38 mouse cellular contexts compared by ENCODE assay signal in genomic region chr2:148861693-148862092, GRCm38 (mm10). TPM values are rescaled to one million over a fixed set of nuclear protein-coding genes. Genes with fewer than 3 reads are reported as not detected.
DNase-seq lines count a peak whose midpoint lies in the region; ATAC-seq and TF ChIP-seq lines count a peak whose summit lies in the region.
"Had no signal": no experiment of that assay in that cellular context is flagged by ENCODE, and none has a peak within 500 bp of the region (broad histone marks: within the 10 kb centered on the region; RNA-seq: fewer than 3 reads in every experiment).

No protein-coding gene starts in this region.

- TF ChIP-seq EP300 in heart, postnatal 0 days (IDR thresholded peaks at IDR 0.05; ENCODE audit: low read depth): no peak
- TF ChIP-seq EP300 in lung, postnatal 0 days (IDR thresholded peaks at IDR 0.05): 0 out of 2 replicates have a peak, but pooled peaks have one; percentile 15

- no peaks in the 10 kb centered on the region for H3K36me3 ChIP-seq in heart, embryonic 12.5 days
- no peaks in the 10 kb centered on the region for H3K36me3 ChIP-seq in heart, postnatal 0 days (replicated peaks; ENCODE audit: control insufficient read depth, insufficient read depth, low read length)
- no peaks in the 10 kb centered on the region for H3K36me3 ChIP-seq in lung, postnatal 0 days (ENCODE audit: insufficient read depth, low read length)
- H3K36me3 ChIP-seq: hindbrain, embryonic 12.5 days; midbrain, embryonic 12.5 days had no signal

- no peak overlapping the region for H3K4me3 ChIP-seq in heart, embryonic 12.5 days
- H3K4me3 ChIP-seq in heart, postnatal 0 days (ENCODE audit: low read depth, low read length): no peak overlapping the region
- no peak overlapping the region for H3K4me3 ChIP-seq in lung, postnatal 0 days (ENCODE audit: low read depth, low read length)
- H3K4me3 ChIP-seq in cortical plate, adult 2 months (ENCODE audit: insufficient read depth, low read length): no peak overlapping the region
- H3K4me3 ChIP-seq: forebrain, embryonic 13.5 days; hindbrain, embryonic 12.5 days; megakaryocyte, embryonic 14.5 days; midbrain, embryonic 12.5 days had no signal

- no peak overlapping the region for H3K4me2 ChIP-seq in heart, embryonic 12.5 days
- no peak overlapping the region for H3K4me2 ChIP-seq in heart, postnatal 0 days (ENCODE audit: low read depth, low read length)
- no peak overlapping the region for H3K4me2 ChIP-seq in lung, postnatal 0 days (replicated peaks; ENCODE audit: low read depth, low read length)
- H3K4me2 ChIP-seq: forebrain, embryonic 13.5 days; hindbrain, embryonic 12.5 days; midbrain, embryonic 12.5 days had no signal

- H3K4me1 ChIP-seq in heart, embryonic 12.5 days (replicated peaks): peaks cover 22% of the 10 kb centered on the region
- peaks cover 24% of the 10 kb centered on the region for H3K4me1 ChIP-seq in heart, postnatal 0 days (ENCODE audit: control insufficient read depth, insufficient read depth)
- H3K4me1 ChIP-seq in lung, postnatal 0 days (ENCODE audit: insufficient read depth, low read depth, low read length): no peaks in the 10 kb centered on the region
- H3K4me1 ChIP-seq in cortical plate, adult 2 months (ENCODE audit: control insufficient read depth, insufficient read depth, low read length): peaks cover 1% of the 10 kb centered on the region; the same call in 1 of the 2 replicates
- H3K4me1 ChIP-seq: hindbrain, embryonic 12.5 days; midbrain, embryonic 12.5 days had no signal

- DNase-seq in heart, adult 11 months: peak; percentile 94
- DNase-seq in heart, postnatal 0 days (ENCODE audit: low spot score): no peak
- DNase-seq in heart, postnatal 4 days: no peak
- DNase-seq in lung, postnatal 0 days (ENCODE audit: low spot score): no peak
- no peak for DNase-seq in lung, postnatal 14 days
- no peak for DNase-seq in cerebellum, postnatal 14 days
- DNase-seq: adrenal gland, adult 2 months; adrenal gland, postnatal 36 days; cerebellum, postnatal 25 days; kidney, postnatal 14 days; liver; lung, adult 2 months; lung, postnatal 36 days had no signal

- no peak for TF ChIP-seq POLR2A in cortical plate, adult 2 months (IDR thresholded peaks at IDR 0.05; ENCODE audit: extremely low read depth, insufficient read depth, low read length)

- no peaks in the 10 kb centered on the region for H3K9me3 ChIP-seq in heart, embryonic 12.5 days (replicated peaks)
- no peaks in the 10 kb centered on the region for H3K9me3 ChIP-seq in heart, postnatal 0 days (replicated peaks; ENCODE audit: control insufficient read depth, low read length)
- H3K9me3 ChIP-seq in lung, postnatal 0 days (ENCODE audit: low read length): no peaks in the 10 kb centered on the region
- H3K9me3 ChIP-seq: forebrain, embryonic 13.5 days; hindbrain, embryonic 12.5 days; megakaryocyte, embryonic 14.5 days; midbrain, embryonic 12.5 days had no signal

- H3K27me3 ChIP-seq in heart, embryonic 12.5 days (replicated peaks): no peaks in the 10 kb centered on the region
- no peaks in the 10 kb centered on the region for H3K27me3 ChIP-seq in heart, postnatal 0 days (ENCODE audit: control insufficient read depth, insufficient read depth, low read length)
- no peaks in the 10 kb centered on the region for H3K27me3 ChIP-seq in lung, postnatal 0 days (replicated peaks; ENCODE audit: insufficient read depth, low read length)
- H3K27me3 ChIP-seq: forebrain, embryonic 13.5 days; hindbrain, embryonic 12.5 days; megakaryocyte, embryonic 14.5 days; midbrain, embryonic 12.5 days had no signal

- TF ChIP-seq CTCF in heart, postnatal 0 days (IDR thresholded peaks at IDR 0.05; ENCODE audit: low read depth): no peak
- TF ChIP-seq CTCF in lung, postnatal 0 days (IDR thresholded peaks at IDR 0.05): no peak
- no peak for TF ChIP-seq CTCF in cortical plate, adult 2 months (IDR thresholded peaks at IDR 0.05; ENCODE audit: extremely low read depth, insufficient read depth, low read length)

- no peak for ATAC-seq in heart, embryonic 12.5 days (ENCODE audit: insufficient number of reproducible peaks, low FRiP score)
- no peak for ATAC-seq in heart, postnatal 0 days (ENCODE audit: insufficient read depth, low read depth)
- ATAC-seq in lung, postnatal 0 days: no peak
- ATAC-seq: CD4-positive, CD25-positive, alpha-beta regulatory T cell, adult 4 months; forebrain, embryonic 13.5 days; intestine, postnatal 0 days had no signal

- H3K27ac ChIP-seq in heart, embryonic 12.5 days (ENCODE audit: poor library complexity, severe bottlenecking): no peak overlapping the region
- peak overlapping the region; percentile 48; the same call in 1 of the 2 replicates for H3K27ac ChIP-seq in heart, postnatal 0 days (ENCODE audit: low read depth)
- no peak overlapping the region for H3K27ac ChIP-seq in lung, postnatal 0 days (ENCODE audit: low read length)
- peak overlapping the region; percentile 89; the same call in 1 of the 2 replicates for H3K27ac ChIP-seq in cortical plate, adult 2 months (ENCODE audit: insufficient read depth, low read length)
- H3K27ac ChIP-seq: forebrain, embryonic 13.5 days; hindbrain, embryonic 12.5 days; liver, embryonic 14.5 days; midbrain, embryonic 12.5 days had no signal

- H3K9ac ChIP-seq in heart, embryonic 12.5 days: no peak overlapping the region
- H3K9ac ChIP-seq in heart, postnatal 0 days (replicated peaks; ENCODE audit: low read depth, low read length): no peak overlapping the region
- no peak overlapping the region for H3K9ac ChIP-seq in lung, postnatal 0 days (replicated peaks; ENCODE audit: low read depth)
- H3K9ac ChIP-seq: forebrain, embryonic 13.5 days; hindbrain, embryonic 12.5 days; liver, embryonic 14.5 days; midbrain, embryonic 12.5 days had no signal

RNA-seq across cellular contexts. Expression of gene 9230104L09Rik, which starts 3.1 kb away (rescaled TPM):
- 0.48 TPM in 1 of 2 replicates, not detected in the other for polyA plus RNA-seq in heart, embryonic 12.5 days (2016; fragmentation: Nextera tagmentation; extraction: Ambion mirVana)
- total RNA-seq in heart, postnatal 0 days (2014; rRNA removed; ENCODE audit: low replicate concordance): not detected in 2 replicates
- polyA plus RNA-seq in heart, postnatal 0 days (2015; fragmentation: Nextera tagmentation; extraction: Ambion mirVana): 0.98 and 1.5 TPM in 2 replicates
- total RNA-seq in heart, postnatal 4 days (2021): under 1 TPM in 1 of 2 experiments, not detected in 1; 0.72 TPM
- polyA plus RNA-seq in lung, postnatal 0 days (2015; fragmentation: Nextera tagmentation; extraction: Ambion mirVana): 0.94 and 1.5 TPM in 2 replicates
- polyA plus RNA-seq in cortical plate, adult 2 months (2012; rRNA removed): not detected in 2 replicates
- total RNA-seq: granulocyte monocyte progenitor cell, adult 5-6 weeks; layer of hippocampus, adult 18-20 months; left cerebral cortex, adult 18-20 months; left cerebral cortex, postnatal 14 days; monocyte, adult 5-6 weeks had no signal
- polyA plus RNA-seq: adrenal gland, adult 2 months; brain, embryonic 14.5 days; CD4-positive, CD25-positive, alpha-beta regulatory T cell, adult 4 months; cerebellum, adult 2 months; embryonic facial prominence, embryonic 11.5 days; forebrain, embryonic 13.5 days; hindbrain, embryonic 12.5 days; intestine, postnatal 0 days; kidney, embryonic 14.5 days; limb, embryonic 11.5 days; liver, embryonic 14.5 days; midbrain, embryonic 12.5 days; neural tube, embryonic 14.5 days; small intestine, adult 2 months; stomach, embryonic 14.5 days had no signal

RNA-seq across cellular contexts. Expression of gene Cst3, which starts 13.8 kb away (rescaled TPM):
- polyA plus RNA-seq in heart, embryonic 12.5 days (2016; fragmentation: Nextera tagmentation; extraction: Ambion mirVana): 745 and 758 TPM in 2 replicates
- 499 and 550 TPM in 2 replicates for total RNA-seq in heart, postnatal 0 days (2014; rRNA removed; ENCODE audit: low replicate concordance)
- polyA plus RNA-seq in heart, postnatal 0 days (2015; fragmentation: Nextera tagmentation; extraction: Ambion mirVana): 883 and 898 TPM in 2 replicates
- 100 to 1,000 TPM; 527 to 580 TPM for total RNA-seq in heart, postnatal 4 days (2021)
- 755 and 866 TPM in 2 replicates for polyA plus RNA-seq in lung, postnatal 0 days (2015; fragmentation: Nextera tagmentation; extraction: Ambion mirVana)
- 4,891 and 5,493 TPM in 2 replicates for polyA plus RNA-seq in cortical plate, adult 2 months (2012; rRNA removed)

RNA-seq across cellular contexts. Expression of gene Cst9, which starts 26.7 kb away (rescaled TPM):
- polyA plus RNA-seq in heart, embryonic 12.5 days (2016; fragmentation: Nextera tagmentation; extraction: Ambion mirVana): 1.2 and 1.8 TPM in 2 replicates
- total RNA-seq in heart, postnatal 0 days (2014; rRNA removed; ENCODE audit: low replicate concordance): 6.6 TPM in 1 of 2 replicates, not detected in the other
- polyA plus RNA-seq in heart, postnatal 0 days (2015; fragmentation: Nextera tagmentation; extraction: Ambion mirVana): 14.8 and 16.8 TPM in 2 replicates
- total RNA-seq in heart, postnatal 4 days (2021): 1 to 10 TPM; 3.1 to 4.1 TPM
- 1.5 and 2.5 TPM in 2 replicates for polyA plus RNA-seq in lung, postnatal 0 days (2015; fragmentation: Nextera tagmentation; extraction: Ambion mirVana)
- not detected in 2 replicates for polyA plus RNA-seq in cortical plate, adult 2 months (2012; rRNA removed)
- total RNA-seq: adrenal gland, adult 2 months; adrenal gland, postnatal 36 days; gastrocnemius, adult 8-10 months; granulocyte monocyte progenitor cell, adult 5-6 weeks; layer of hippocampus, adult 18-20 months; left cerebral cortex, adult 18-20 months; left cerebral cortex, postnatal 14 days; monocyte, adult 5-6 weeks had no signal
- polyA plus RNA-seq: adrenal gland, adult 2 months; brain, embryonic 14.5 days; CD4-positive, CD25-positive, alpha-beta regulatory T cell, adult 4 months; cerebellum, adult 2 months; embryonic facial prominence, embryonic 11.5 days; forebrain, embryonic 13.5 days; hindbrain, embryonic 12.5 days; intestine, postnatal 0 days; kidney, embryonic 14.5 days; limb, embryonic 11.5 days; midbrain, embryonic 12.5 days; neural tube, embryonic 14.5 days; small intestine, adult 2 months; stomach, embryonic 14.5 days had no signal

RNA-seq across cellular contexts. Expression of gene Cst13, which starts 41.8 kb away (rescaled TPM):
- polyA plus RNA-seq in heart, embryonic 12.5 days (2016; fragmentation: Nextera tagmentation; extraction: Ambion mirVana): not detected in 2 replicates
- total RNA-seq in heart, postnatal 0 days (2014; rRNA removed; ENCODE audit: low replicate concordance): not detected in 2 replicates
- not detected in 2 replicates for polyA plus RNA-seq in heart, postnatal 0 days (2015; fragmentation: Nextera tagmentation; extraction: Ambion mirVana)
- not detected for total RNA-seq in heart, postnatal 4 days (2021)
- polyA plus RNA-seq in lung, postnatal 0 days (2015; fragmentation: Nextera tagmentation; extraction: Ambion mirVana): not detected in 2 replicates
- not detected in 2 replicates for polyA plus RNA-seq in cortical plate, adult 2 months (2012; rRNA removed)
- total RNA-seq: adrenal gland, adult 2 months; adrenal gland, postnatal 36 days; gastrocnemius, adult 8-10 months; granulocyte monocyte progenitor cell, adult 5-6 weeks; layer of hippocampus, adult 18-20 months; left cerebral cortex, adult 18-20 months; left cerebral cortex, postnatal 14 days; monocyte, adult 5-6 weeks had no signal
- polyA plus RNA-seq: adrenal gland, adult 2 months; brain, embryonic 14.5 days; CD4-positive, CD25-positive, alpha-beta regulatory T cell, adult 4 months; cerebellum, adult 2 months; embryonic facial prominence, embryonic 11.5 days; forebrain, embryonic 13.5 days; heart, embryonic 16.5 days; hindbrain, embryonic 12.5 days; intestine, postnatal 0 days; kidney, embryonic 14.5 days; limb, embryonic 11.5 days; liver, embryonic 14.5 days; lung, adult 2 months; midbrain, embryonic 12.5 days; neural tube, embryonic 14.5 days; small intestine, adult 2 months; stomach, embryonic 14.5 days; thymus, postnatal 0 days had no signal

Comparison
In these comparisons a context has a peak if more than half of its experiments do, and no peak if none do; other contexts are left out.
1. H3K27ac ChIP-seq: peak in heart, postnatal 0 days (single experiment) and cortical plate, adult 2 months (single experiment); none in heart, embryonic 12.5 days (single experiment) and lung, postnatal 0 days (single experiment).